Mouse (Mus musculus): ENCODE measurements around the gene Zfp622. TPM values are rescaled to one million over a fixed set of nuclear protein-coding genes. Genes with fewer than 3 reads are reported as not detected.
A peak's percentile ranks its signal among the peaks of the same experiment; 100 is the strongest.
"Not testable (repeated sequence)": the region's sequence is repeated elsewhere in the genome, so short reads cannot be mapped to it uniquely, and the experiment has no call there.

The Zfp622 gene
- total RNA-seq, 2 experiments from 2014 or later: 60.0 to 91.7 TPM

GRCm38 (mm10) chr15:25966220-25966774, 17.9 kb upstream of the Zfp622 start:
- ATAC-seq (ENCODE audit: poor library complexity, severe bottlenecking): no peak

DNA sequence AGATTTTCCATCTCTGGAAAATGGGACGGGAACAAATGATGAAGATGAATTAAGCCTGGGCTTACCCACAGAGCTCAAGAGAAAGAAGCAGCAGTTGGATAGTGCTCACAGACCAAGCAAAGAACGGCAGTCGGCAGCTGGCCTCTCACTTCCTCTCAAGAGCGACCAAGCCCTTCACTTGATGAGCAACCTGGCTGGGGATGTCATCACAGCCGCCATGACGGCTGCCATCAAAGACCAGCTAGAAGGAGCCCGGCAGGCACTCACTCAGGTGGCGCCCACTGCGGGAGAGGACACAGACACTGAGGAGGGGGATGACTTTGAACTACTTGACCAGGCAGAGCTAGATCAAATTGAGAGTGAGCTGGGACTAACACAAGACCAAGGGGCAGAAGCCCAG, 12.6 kb upstream of the Zfp622 start:
- ATAC-seq (ENCODE audit: poor library complexity, severe bottlenecking): peak; percentile 68

- peak; percentile 87 for ATAC-seq (ENCODE audit: poor library complexity, severe bottlenecking)
Measured at GRCm38 (mm10) chr15:25972758-25973157, 11.4 kb upstream of the Zfp622 start.

DNA sequence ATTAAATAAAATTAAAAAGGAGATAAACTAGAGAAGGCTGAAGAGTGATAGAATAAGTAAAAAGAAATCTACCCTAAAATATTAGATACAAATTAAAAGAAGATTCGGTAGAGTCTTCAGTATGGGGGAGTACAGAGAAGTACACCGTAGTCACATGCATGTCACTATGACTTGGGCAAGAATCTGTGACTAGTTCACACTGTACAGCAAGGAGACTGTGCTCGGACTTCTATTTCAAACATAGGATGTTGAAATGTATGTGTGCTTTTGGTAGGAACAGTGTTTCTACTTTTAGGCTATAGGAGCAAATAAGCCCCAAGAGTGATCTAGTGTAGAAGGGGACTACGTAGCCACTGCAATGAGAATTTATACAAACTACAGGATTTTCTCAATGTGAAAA, 9.8 kb upstream of the Zfp622 start:
- ATAC-seq (ENCODE audit: poor library complexity, severe bottlenecking): no peak

- ATAC-seq (ENCODE audit: poor library complexity, severe bottlenecking): no peak
Measured at GRCm38 (mm10) chr15:25975810-25976209, 8.4 kb upstream of the Zfp622 start.

GRCm38 (mm10) chr15:25983614-25984013, 552 bp upstream of the Zfp622 start:
- not testable (repeated sequence) for ATAC-seq (ENCODE audit: poor library complexity, severe bottlenecking)

DNA sequence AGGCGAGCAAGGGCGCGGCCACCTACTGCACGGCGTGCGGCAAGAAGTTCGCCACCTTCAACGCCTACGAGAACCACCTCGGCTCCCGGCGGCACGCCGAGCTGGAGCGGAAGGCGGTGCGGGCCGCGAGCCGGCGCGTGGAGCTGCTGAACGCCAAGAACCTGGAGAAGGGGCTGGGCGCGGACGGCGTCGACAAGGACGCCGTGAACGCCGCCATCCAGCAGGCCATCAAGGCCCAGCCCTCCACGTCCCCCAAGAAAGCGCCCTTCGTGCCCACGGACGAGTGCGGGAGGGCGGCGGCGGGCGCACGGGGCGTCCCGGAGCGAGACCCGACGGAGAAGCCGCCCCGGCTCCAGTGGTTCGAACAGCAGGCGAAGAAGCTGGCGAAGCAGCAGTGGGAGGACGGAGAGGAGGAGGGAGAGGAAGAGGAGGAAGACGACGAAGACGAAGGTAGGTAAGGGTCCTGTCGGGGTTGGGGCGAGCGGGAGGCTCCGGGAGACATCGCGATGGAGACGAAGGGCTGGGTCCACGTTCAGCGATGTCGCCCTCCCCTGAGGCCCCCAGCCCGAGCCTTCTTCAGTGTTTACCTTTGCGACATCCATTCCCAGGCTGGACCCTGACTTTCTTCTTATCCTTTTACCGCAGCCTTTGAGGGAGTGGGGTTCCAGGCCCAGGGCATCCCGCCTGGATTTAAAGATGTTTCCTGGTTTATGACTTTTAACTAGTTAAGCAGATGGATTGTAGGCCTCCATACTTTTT, 747 bp downstream of the Zfp622 start:
- 0 out of 2 replicates have a peak, but pooled peaks have one; percentile 3 for ATAC-seq (ENCODE audit: poor library complexity, severe bottlenecking)

GRCm38 (mm10) chr15:25992992-25993727, 9.0 kb downstream of the Zfp622 start:
- ATAC-seq (ENCODE audit: poor library complexity, severe bottlenecking): peak; percentile 86

GRCm38 (mm10) chr15:25995521-25995920, 11.4 kb downstream of the Zfp622 start:
- ATAC-seq (ENCODE audit: poor library complexity, severe bottlenecking): no peak

DNA sequence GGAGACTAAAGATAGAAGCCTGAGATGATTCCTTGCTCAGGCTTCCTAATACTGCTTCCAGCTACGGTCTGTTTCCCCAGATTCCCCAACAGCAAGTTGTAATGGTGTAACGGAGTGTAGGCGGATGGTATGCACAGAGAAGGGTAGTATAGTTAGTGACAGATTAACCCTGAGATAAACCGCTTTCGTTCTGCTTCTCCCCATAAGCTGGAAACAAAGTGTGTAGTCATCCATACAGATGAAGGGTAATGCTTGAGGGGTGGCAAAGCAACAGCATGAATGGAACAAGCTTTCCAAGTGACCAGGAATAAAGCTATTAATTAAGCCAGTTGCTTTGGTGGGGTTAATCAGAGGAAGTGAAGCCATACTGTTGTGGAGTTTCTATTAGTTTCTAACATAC, 15.4 kb downstream of the Zfp622 start:
- not testable (repeated sequence) for ATAC-seq (ENCODE audit: poor library complexity, severe bottlenecking)

DNA sequence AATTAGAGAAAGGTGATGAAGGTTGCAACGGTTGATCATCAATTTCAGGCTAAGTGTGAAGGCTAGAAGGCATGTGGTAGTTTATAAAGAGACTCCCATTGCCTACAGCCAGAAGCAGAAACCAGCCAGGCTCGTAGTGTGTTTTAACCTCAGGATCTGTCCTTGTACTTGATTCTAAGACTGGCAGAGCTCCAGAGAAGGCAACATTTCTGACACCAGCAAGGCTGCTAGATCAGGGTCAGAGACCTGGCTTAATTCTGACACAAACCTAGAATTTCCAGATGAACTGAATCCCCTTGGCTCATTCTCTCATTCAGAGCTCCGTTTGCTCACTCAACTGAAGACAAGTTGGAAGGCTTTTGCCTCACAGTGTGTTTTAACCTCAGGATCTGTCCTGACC, 24.5 kb downstream of the Zfp622 start:
- ATAC-seq (ENCODE audit: poor library complexity, severe bottlenecking): no peak

- no peak for ATAC-seq (ENCODE audit: poor library complexity, severe bottlenecking)
Measured at GRCm38 (mm10) chr15:26012891-26013290, 28.7 kb downstream of the Zfp622 start.

GRCm38 (mm10) chr15:26015979-26016665, 32.0 kb downstream of the Zfp622 start:
- peak; percentile 47; the same call in 1 of the 2 replicates for ATAC-seq (ENCODE audit: poor library complexity, severe bottlenecking)

DNA sequence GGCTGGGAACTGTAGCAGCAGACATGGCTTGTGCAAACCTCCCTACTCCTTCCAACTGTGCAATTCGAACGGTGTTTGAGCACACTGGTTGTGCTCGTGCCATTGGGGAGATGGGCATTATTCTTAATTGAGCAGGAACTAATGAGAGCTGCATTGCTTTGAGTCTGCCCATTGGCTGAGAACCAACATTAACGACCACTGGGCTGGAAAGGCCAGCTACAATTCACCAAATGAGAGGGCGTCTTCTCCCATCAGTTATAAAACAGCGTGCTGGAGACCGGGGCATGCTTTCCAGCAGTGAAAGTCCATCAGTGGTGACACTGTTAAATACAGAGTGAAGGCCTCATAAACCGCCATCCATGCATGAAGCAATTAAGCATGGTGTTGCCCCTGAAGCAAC, 37.6 kb downstream of the Zfp622 start:
- ATAC-seq (ENCODE audit: poor library complexity, severe bottlenecking): no peak

DNA sequence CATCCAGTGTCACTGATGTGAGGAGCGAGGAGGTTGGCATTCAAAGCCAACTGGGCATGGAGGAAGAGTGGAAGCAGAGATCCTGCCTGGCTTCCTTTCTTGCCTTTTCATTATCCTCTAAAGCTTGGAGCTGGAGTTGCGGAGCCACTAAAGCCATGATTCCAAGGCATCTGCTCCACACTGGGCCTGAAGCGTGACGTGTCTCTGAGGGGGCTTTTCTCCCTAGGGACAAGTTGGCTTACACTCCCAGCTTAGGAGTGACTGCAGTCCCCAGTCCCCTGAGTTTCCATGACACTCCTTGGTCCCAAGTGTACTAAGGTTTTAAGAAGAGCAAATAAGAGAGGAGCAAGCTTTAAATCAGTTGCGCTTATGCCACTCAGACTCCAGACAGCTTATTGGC, 38.5 kb downstream of the Zfp622 start:
- no peak for ATAC-seq (ENCODE audit: poor library complexity, severe bottlenecking)

DNA sequence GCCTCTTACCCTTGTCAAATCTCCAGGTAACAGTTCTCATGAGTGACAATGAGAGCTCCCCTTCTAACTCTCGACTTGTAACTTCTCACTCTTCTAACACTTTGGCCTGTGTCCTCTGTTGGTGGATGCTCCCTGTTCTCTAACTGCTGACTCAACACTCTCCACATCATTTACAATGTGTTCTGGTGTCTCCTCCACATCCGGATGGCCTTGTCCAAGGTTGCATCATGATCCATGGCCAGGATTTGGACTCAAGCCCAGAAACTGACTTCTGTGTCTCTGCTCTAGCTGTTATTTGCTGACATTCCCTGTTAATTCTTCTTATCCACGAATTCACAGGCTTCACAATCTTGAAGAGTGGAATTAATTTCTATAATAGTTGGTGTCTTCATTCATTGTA, 47.5 kb downstream of the Zfp622 start:
- ATAC-seq (ENCODE audit: poor library complexity, severe bottlenecking): no peak

- ATAC-seq (ENCODE audit: poor library complexity, severe bottlenecking): no peak
Measured at GRCm38 (mm10) chr15:26040567-26040966, 56.4 kb downstream of the Zfp622 start.

- ATAC-seq (ENCODE audit: poor library complexity, severe bottlenecking): no peak
Measured at GRCm38 (mm10) chr15:26041196-26041947, 57.2 kb downstream of the Zfp622 start.
